Mouse (Mus musculus) heart, postnatal 0 days (tissue): ENCODE measurements around the gene BC005624.

Source experiments
- CTCF ChIP-seq: IDR thresholded peaks from 2 replicates; pipeline ENCODE4 v1.5.1; 2016; ENCODE audit warnings: antibody characterized with exemption, control low read depth, low read depth
- EP300 ChIP-seq: IDR thresholded peaks from 2 replicates; pipeline ENCODE4 v1.6.1; 2016; ENCODE audit warnings: antibody characterized with exemption, low read depth

DNA sequence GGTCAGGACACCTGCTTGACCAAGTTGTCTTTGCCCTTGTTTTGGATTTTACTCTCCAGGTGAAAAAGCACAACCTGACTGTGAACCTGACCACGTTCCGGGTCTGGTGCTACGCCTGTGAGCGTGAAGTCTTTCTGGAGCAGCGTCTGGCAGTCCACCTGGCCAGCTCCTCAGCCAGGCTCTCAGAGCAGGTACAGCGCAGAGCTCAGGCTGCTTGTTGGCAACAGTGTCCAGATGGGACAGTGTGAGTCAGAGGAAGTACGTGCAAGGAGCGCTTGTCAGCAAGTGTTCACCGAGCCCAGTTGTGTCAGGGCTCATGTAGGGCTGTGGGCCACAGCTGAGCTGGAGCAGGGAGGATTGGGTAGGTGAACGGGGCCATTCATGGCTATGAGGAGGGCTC, 20.9 kb upstream of the BC005624 start:
- TF ChIP-seq EP300: no peak
- no peak for TF ChIP-seq CTCF
